Mouse (Mus musculus): ENCODE measurements around the gene Cacna1c. TPM values are rescaled to one million over a fixed set of nuclear protein-coding genes. Genes with fewer than 3 reads are reported as not detected.

The Cacna1c gene
- polyA plus RNA-seq, 1 experiment from 2014 or later = 2.0 TPM

DNA sequence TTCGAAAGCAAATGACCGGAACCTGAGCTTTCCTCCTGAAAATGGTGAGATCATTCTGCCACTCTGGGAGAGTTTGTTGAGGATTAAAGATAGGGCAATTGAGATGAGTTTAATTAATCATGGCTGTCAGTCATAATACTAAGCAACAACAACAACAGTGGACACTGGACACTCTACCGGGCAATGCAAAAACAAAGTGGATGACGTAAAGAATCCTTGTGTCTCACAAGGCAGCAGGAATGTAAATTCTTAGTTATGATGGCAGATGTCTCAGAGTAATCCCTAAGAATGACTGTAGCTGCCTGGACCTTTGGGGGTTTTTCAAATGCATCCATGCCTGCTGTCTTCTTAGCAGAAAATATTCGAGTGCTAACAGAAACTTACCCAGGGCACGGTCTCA is 471.8 kb downstream of the Cacna1c start:
- WGBS = 91% methylated on average over 6 of the region's 6 CpGs
- Histone ChIP-seq H3K4me3 (no peak overlapping the region), H3K4me1 (0 out of 2 replicates have a peak, but pooled peaks cover 2% of the 10 kb centered on the region), H3K36me3 (replicated peaks) (no peaks in the 10 kb centered on the region), H3K27me3 (ENCODE audit: poor library complexity, severe bottlenecking) (no peaks in the 10 kb centered on the region), H3K9me3 (no peaks in the 10 kb centered on the region), H3K27ac (no peak overlapping the region)
- DNase-seq (ENCODE audit: extremely low spot score, low spot score) = no peak

DNA sequence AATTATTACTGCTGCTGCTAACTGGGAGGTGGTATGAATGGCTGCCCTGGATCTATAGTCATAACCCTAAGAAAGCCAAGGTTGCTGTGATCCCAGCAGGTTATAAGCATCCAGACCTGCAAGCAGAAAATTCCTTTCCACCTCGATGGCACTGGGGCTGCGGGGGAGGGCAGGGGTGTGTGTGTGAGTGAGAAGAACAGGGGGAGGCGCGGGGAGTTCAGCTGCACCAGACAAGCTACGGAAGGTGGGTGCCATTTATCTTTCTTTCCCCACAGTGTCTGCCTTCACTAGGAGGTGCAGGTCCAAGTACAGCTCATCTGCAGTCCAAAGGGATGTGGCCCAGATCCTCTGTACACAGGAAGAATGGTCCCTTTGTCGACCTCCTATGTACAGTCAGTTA is 473.9 kb downstream of the Cacna1c start:
- Histone ChIP-seq H3K27ac (no peak overlapping the region), H3K27me3 (ENCODE audit: poor library complexity, severe bottlenecking) (no peaks in the 10 kb centered on the region), H3K4me1 (0 out of 2 replicates have a peak, but pooled peaks cover 2% of the 10 kb centered on the region), H3K36me3 (replicated peaks) (no peaks in the 10 kb centered on the region), H3K9me3 (no peaks in the 10 kb centered on the region), H3K4me3 (no peak overlapping the region)
- no peak for DNase-seq (ENCODE audit: extremely low spot score, low spot score)
- 87% methylated on average over 6 of the region's 6 CpGs for WGBS

DNA sequence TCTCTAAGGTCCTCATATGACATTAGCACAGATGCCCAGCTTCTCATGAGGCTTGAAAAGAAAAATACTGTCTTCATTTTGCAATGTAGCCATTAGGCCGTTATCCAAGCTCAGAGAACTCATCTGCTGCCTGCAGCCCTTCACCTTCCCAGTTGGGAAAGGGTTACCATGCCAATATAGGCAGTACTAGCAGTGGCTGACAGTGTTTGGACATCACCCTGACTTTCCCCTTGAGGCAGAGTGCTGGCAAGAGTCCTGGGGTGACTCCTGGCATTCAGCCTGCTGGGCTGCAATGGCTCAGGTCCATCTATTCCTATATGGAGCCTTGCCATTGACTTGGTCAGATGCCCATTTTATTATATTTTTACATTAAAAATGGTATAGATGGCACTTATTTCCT is 476.7 kb downstream of the Cacna1c start:
- H3K36me3 ChIP-seq (replicated peaks) = no peaks in the 10 kb centered on the region
- WGBS = 89% methylated on average over 1 of the region's 1 CpGs
- H3K4me1 ChIP-seq = 0 out of 2 replicates have a peak, but pooled peaks cover 2% of the 10 kb centered on the region
- no peaks in the 10 kb centered on the region for H3K9me3 ChIP-seq
- H3K27ac ChIP-seq = no peak overlapping the region
- no peak for DNase-seq (ENCODE audit: extremely low spot score, low spot score)
- no peak overlapping the region for H3K4me3 ChIP-seq
- H3K27me3 ChIP-seq (ENCODE audit: poor library complexity, severe bottlenecking) = no peaks in the 10 kb centered on the region

DNA sequence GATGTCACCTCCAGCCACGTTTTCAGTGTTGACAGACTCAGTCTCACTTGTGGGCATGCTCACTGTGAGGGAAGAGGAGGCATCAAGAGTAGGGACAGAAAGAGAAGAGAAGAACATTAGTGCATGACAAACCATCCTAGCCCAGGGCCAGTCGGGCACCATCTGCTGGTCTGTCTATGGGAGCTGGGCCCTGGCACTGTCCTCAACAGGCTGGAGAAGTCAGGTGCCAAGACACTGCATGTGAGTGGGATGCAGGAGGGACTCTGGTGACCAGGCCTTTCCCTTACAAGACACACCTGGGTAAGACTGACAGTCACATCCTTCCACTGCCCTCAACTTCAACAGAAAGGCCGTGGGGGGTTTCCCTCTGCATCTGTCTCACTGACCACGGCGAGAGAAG is 482.9 kb downstream of the Cacna1c start:
- WGBS = 94% methylated on average over 5 of the region's 5 CpGs
- H3K27ac ChIP-seq = no peak overlapping the region

DNA sequence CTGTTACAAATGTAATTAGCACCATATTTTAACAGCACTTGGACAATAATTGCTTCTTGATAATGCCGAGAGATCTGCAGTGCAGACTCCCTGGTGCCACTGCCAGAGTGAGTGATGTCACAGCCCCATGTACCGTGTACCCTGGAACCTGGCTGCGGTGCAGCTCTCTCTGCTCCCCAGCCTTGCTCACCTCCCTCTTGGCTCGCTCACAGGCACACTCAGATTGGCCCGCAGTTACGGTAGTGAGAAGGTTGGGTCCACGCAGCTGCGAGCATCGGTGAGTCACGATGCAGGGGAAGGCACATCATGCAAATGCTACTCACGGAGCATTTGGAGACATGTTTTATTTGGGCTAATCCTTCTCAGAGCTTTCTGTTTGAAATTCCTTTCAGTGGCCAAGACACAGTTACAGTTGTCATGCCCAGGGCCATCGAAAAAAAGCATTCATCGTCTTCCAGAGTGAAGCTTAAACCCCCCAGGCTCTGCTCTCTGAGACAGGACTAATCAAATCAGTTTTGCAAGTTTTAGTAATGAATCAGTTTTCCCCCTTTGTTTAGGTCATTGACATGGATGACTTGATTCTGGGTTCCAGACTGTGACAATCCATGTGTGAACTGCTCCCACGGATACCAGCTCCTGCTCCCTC is 484.4 kb downstream of the Cacna1c start:
- no peaks in the 10 kb centered on the region for H3K27me3 ChIP-seq (ENCODE audit: poor library complexity, severe bottlenecking)
- 91% methylated on average over 14 of the region's 14 CpGs for WGBS
- DNase-seq (ENCODE audit: extremely low spot score, low spot score) = no peak
- H3K9me3 ChIP-seq = no peaks in the 10 kb centered on the region
- no peak overlapping the region for H3K27ac ChIP-seq
- no peaks in the 10 kb centered on the region for H3K36me3 ChIP-seq (replicated peaks)
- no peak overlapping the region for H3K4me3 ChIP-seq
- peaks cover 4% of the 10 kb centered on the region; the same call in 1 of the 2 replicates for H3K4me1 ChIP-seq

More for the DNA sequence above, 482.9 kb downstream of the Cacna1c start:
- peaks cover 4% of the 10 kb centered on the region; the same call in 1 of the 2 replicates for H3K4me1 ChIP-seq
- no peak for DNase-seq (ENCODE audit: extremely low spot score, low spot score)
- H3K27me3 ChIP-seq (ENCODE audit: poor library complexity, severe bottlenecking) = no peaks in the 10 kb centered on the region
- H3K9me3 ChIP-seq = no peaks in the 10 kb centered on the region
- H3K4me3 ChIP-seq = no peak overlapping the region
- H3K36me3 ChIP-seq (replicated peaks) = no peaks in the 10 kb centered on the region

DNA sequence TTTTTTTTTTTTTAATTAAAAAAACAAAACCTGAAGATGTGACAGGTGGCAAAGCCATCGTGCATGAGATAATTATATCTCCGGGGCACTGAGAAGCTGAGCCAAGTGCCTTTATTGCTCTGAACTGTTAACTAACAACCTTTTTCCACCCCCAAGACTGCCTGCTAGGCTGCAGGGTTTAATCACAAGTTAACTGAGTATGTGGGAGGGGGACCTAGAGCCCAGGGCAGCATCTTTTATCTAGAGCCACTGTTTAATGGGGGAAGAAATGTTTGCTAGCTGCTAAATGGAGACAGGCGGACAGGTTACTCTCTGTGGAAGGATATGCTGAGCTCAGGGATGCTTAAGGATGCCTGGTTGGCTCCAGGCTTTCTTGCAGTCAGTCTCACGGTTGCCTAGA is 489.2 kb downstream of the Cacna1c start:
- Histone ChIP-seq H3K27me3 (ENCODE audit: poor library complexity, severe bottlenecking) (no peaks in the 10 kb centered on the region), H3K4me3 (no peak overlapping the region), H3K4me1 (peaks cover 4% of the 10 kb centered on the region; the same call in 1 of the 2 replicates), H3K27ac (no peak overlapping the region), H3K36me3 (replicated peaks) (no peaks in the 10 kb centered on the region), H3K9me3 (no peaks in the 10 kb centered on the region)
- no peak for DNase-seq (ENCODE audit: extremely low spot score, low spot score)
- WGBS = 84% methylated on average over 4 of the region's 4 CpGs

DNA sequence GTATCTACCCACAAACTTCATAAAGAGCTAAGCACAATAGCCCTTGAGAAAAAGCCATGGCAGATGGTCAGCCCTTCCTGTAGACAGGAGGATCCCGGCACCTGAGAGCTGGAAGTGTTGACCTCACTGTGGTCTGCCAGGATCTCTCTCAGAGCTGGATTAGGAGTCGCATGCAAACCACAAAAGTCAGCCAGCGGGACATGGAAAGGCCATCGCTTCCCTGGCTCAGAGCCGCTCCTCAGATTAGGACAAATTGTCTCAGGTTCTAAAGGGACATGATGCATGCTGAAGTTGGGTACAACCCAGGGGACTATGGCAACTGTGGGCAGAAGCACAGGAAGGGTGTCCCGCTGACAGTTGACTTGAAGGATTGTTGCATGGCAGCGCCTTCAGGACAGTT is 490.4 kb downstream of the Cacna1c start:
- WGBS = 95% methylated on average over 7 of the region's 7 CpGs
- no peaks in the 10 kb centered on the region for H3K9me3 ChIP-seq
- no peaks in the 10 kb centered on the region for H3K27me3 ChIP-seq (ENCODE audit: poor library complexity, severe bottlenecking)
- H3K4me3 ChIP-seq = no peak overlapping the region
- no peaks in the 10 kb centered on the region for H3K36me3 ChIP-seq (replicated peaks)
- no peak overlapping the region for H3K27ac ChIP-seq
- H3K4me1 ChIP-seq = peaks cover 7% of the 10 kb centered on the region; the same call in 1 of the 2 replicates
- no peak for DNase-seq (ENCODE audit: extremely low spot score, low spot score)

DNA sequence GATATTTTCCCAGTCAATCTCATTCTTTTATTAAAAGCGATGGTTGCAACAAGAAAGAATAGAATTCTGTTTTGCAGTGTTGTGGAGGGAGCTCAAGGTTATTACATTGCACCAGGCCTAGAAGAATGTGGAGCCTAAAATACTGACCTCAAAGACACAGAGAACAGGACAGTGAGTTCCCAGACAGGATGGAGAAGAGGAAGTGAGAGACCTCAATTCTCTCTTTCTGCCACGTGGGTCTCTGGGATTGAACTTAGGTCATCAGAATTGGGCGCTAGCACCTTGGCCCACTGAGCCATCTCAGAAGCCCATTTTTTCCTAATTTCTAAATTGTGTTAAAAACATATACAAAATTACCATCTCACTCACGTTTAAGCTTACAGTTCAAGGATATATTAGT is 501.6 kb downstream of the Cacna1c start:
- Histone ChIP-seq H3K27ac (no peak overlapping the region), H3K4me3 (no peak overlapping the region), H3K9me3 (no peaks in the 10 kb centered on the region), H3K4me1 (no peaks in the 10 kb centered on the region), H3K36me3 (replicated peaks) (no peaks in the 10 kb centered on the region), H3K27me3 (ENCODE audit: poor library complexity, severe bottlenecking) (no peaks in the 10 kb centered on the region)
- DNase-seq (ENCODE audit: extremely low spot score, low spot score) = no peak
- WGBS = 78% methylated on average over 4 of the region's 4 CpGs

DNA sequence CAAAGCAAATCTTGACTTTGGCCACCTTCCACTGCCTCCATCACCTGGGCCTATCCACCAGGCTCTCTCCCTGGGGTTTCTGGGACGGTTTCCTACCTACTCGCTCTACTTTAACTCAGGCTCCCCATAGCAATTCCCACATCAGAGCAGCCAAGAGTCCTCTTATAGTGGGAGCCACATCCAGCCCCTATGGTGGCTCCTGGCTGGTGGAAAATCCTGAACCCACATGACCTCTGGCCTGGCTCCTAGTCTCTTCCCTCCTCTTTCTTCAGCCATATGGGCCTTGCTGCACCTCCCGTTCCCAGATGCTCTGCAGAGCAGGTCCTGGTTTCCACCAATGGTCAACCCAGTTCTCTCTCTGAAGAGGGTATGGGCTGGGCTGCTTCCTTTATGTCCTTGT is 506.8 kb downstream of the Cacna1c start:
- WGBS = 91% methylated on average over 3 of the region's 3 CpGs
- no peak for DNase-seq (ENCODE audit: extremely low spot score, low spot score)
- no peak overlapping the region for H3K4me3 ChIP-seq
- no peak overlapping the region for H3K27ac ChIP-seq
- H3K27me3 ChIP-seq (ENCODE audit: poor library complexity, severe bottlenecking) = no peaks in the 10 kb centered on the region
- no peaks in the 10 kb centered on the region for H3K9me3 ChIP-seq
- no peaks in the 10 kb centered on the region for H3K4me1 ChIP-seq
- H3K36me3 ChIP-seq (replicated peaks) = no peaks in the 10 kb centered on the region

DNA sequence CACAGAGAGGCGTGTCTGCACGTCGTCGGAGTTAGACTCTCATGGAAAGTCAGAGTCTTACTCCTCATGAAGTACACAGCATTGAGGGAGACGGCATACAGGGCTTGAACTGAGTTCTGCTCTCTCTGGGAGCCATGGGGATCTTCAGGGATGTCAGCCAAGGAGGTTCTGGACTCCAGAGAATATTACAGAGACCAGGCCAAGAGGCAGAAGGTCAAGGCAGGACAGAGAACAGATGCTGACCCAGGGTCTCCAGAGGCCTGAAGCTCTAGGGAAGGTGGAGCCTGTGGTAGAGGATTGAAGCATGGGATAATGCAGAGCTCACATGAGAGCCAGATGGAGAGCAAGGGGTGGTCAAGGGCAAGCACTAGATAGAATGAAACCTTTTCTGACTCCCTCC is 507.4 kb downstream of the Cacna1c start:
- WGBS = 89% methylated on average over 5 of the region's 5 CpGs
- DNase-seq (ENCODE audit: extremely low spot score, low spot score) = no peak

DNA sequence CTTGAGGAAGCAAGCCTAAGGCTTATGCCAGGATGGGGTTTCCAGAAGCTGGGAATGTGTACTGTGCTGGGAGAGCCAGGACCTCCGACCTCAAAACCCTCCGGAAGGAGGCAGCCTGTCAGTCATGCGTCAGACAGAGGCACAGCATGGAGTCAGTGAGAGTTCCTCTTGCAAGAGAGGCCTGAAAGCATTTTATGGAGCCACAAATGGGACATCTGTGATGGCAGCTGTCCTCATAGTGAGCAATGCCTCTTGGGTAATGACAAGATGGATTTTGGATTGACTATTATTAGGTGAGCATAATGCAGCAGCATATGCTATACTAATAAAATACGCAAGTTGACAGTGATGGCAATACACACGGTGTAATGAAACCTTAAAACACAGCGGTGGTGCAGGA is 515.4 kb downstream of the Cacna1c start:
- DNase-seq (ENCODE audit: extremely low spot score, low spot score) = no peak
- Histone ChIP-seq H3K9me3 (no peaks in the 10 kb centered on the region), H3K36me3 (replicated peaks) (no peaks in the 10 kb centered on the region), H3K4me1 (peaks cover 8% of the 10 kb centered on the region; the same call in 1 of the 2 replicates), H3K27ac (no peak overlapping the region), H3K4me3 (no peak overlapping the region), H3K27me3 (ENCODE audit: poor library complexity, severe bottlenecking) (no peaks in the 10 kb centered on the region)
- WGBS = 75% methylated on average over 6 of the region's 6 CpGs

More for the DNA sequence above, 507.4 kb downstream of the Cacna1c start:
- Histone ChIP-seq H3K36me3 (replicated peaks) (no peaks in the 10 kb centered on the region), H3K27me3 (ENCODE audit: poor library complexity, severe bottlenecking) (no peaks in the 10 kb centered on the region), H3K9me3 (no peaks in the 10 kb centered on the region), H3K27ac (no peak overlapping the region), H3K4me3 (no peak overlapping the region), H3K4me1 (no peaks in the 10 kb centered on the region)

DNA sequence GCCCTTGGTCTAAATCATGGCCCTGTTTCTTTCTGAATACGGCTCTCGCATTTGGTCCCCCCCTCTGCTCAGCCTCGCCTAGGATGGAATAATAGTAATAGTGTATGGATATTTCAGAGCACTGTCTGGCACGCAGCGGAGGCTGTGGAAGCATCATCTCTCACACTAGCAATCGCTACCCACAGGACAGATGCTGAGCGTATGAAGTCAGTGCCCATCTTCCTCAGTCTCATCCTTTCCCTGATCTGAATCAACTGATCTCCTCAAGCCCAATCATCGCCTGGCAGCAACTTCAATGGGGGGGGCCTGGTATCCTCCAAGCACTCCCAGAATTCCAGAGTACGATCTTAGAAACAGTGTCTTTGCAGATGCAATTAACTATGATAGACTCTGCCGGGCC is 518.2 kb downstream of the Cacna1c start:
- WGBS = 91% methylated on average over 10 of the region's 10 CpGs
- Histone ChIP-seq H3K36me3 (replicated peaks) (no peaks in the 10 kb centered on the region), H3K27me3 (ENCODE audit: poor library complexity, severe bottlenecking) (no peaks in the 10 kb centered on the region), H3K9me3 (no peaks in the 10 kb centered on the region), H3K27ac (no peak overlapping the region), H3K4me1 (peaks cover 8% of the 10 kb centered on the region; the same call in 1 of the 2 replicates), H3K4me3 (no peak overlapping the region)
- no peak for DNase-seq (ENCODE audit: extremely low spot score, low spot score)

DNA sequence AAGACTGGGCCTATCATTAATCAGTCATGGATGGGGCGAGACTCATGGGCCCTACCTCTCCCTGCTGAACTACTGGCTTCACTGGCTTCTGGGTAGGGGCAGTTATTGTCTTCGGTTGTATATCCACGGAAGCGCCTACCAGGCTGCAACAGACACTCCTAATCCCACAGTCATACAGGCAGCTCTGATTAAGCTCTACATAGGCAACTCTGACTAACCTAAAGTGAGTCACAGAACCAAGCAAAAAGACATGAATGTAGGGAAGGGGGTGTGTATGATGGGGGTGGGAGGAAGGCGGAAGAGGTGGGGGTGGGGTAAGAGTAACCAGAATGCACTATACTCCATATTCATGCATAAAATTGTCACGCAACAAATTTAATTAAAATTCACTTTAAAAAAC is 518.9 kb downstream of the Cacna1c start:
- 94% methylated on average over 6 of the region's 6 CpGs for WGBS
- Histone ChIP-seq H3K4me3 (no peak overlapping the region), H3K27ac (no peak overlapping the region), H3K9me3 (no peaks in the 10 kb centered on the region), H3K4me1 (peaks cover 8% of the 10 kb centered on the region; the same call in 1 of the 2 replicates), H3K36me3 (replicated peaks) (no peaks in the 10 kb centered on the region), H3K27me3 (ENCODE audit: poor library complexity, severe bottlenecking) (no peaks in the 10 kb centered on the region)
- no peak for DNase-seq (ENCODE audit: extremely low spot score, low spot score)

Measured in forebrain, embryonic 10.5 days (tissue).